Mouse (Mus musculus) adrenal gland, adult 18-20 months (tissue): Measurements from ENCODE around the gene Rap1gds1. TPM values are rescaled to one million over a fixed set of nuclear protein-coding genes. Genes with fewer than 3 reads are reported as not detected.

Source experiments
- DNase-seq, 2 experiments: peaks; one replicate each; pipeline ENCODE4 v3.0.0; 2021 to 2022; ENCODE audit warnings: low spot score in 2 of 2
- total RNA-seq, 2 experiments: library from RNA; stranded (reverse); gene quantifications; 1 replicate in 1 of 2; 2 replicates in 1 of 2; pipeline ENCODE4 v1.2.3; 2021

The Rap1gds1 gene
- total RNA-seq, 2 experiments from 2014 or later, result 46.3 to 52.5 TPM

DNA sequence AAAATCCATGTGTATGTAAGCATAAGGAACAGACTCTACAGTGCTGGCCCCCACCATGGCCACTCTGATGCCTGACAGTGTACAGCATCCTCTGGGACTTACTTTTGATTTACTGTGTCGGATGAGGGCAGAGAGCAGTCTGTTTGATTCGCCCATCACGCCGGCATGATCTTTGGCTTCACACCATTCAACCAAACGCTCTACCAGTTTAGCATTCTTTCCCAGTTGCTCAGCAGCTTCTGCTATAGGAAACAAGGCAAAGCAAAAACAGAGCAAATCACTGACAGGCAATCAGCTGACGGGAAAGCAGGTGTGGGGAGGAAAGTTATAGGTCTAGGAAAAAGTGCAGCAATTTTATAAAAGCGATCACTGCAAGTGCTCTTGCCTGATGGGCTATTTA, 119.8 kb downstream of the Rap1gds1 start:
- DNase-seq, result no peak

DNA sequence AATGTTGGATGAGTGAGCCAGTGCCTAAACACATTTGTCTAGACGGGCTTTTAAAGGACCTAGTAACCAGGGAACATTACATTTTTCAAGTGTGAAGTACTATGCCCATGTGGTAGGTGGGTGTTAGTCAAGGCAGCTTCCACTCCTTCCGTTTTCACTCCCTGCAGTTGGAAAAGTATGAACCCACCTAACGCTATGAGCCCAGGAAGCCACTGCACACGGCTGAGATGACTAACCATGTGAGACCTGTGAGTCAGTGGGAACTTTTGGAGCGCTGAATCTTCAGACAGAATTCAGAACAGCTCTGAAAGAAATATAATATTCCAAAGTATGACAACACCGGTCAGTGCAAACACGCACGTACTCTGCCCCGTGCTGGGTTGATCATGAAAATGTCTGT, 125.9 kb downstream of the Rap1gds1 start:
- DNase-seq, result no peak

DNA sequence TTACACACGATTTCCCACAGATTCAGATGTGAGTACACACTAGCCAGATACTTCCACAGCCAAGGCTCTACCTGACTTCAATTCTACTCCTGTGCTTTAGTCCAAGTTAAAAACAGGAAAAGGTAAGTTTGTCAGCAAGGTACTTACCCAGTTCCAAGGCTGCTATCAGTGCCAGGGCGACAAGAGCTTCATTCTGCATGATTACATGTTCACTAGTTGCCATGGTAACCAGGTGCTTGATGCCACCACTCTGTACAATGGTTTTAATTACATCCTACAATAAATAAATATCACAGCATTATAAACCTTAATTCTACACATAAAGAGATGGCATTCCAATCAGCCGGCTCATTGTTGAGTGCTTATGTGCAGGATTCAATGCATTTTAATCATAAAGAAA, 129.5 kb downstream of the Rap1gds1 start:
- DNase-seq, result no peak

DNA sequence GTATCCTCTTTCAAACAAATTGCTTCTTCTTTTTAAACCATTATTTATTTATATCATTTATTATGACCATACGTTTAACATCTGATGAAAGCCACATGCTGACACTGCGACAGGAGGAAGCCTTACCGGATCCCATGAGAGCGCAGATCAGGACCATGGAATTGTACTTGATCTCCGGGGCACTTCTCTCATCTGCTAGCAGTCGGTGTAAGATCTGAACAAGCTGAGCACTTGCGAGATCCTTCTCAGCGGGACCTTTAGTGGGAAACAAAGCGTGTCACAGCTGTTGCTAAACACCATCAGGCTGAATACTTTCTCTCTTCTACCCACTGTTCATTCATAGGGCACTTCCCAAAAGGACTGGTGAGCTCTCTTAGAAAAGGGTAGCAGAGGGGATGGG, 133.4 kb downstream of the Rap1gds1 start:
- DNase-seq, result no peak

DNA sequence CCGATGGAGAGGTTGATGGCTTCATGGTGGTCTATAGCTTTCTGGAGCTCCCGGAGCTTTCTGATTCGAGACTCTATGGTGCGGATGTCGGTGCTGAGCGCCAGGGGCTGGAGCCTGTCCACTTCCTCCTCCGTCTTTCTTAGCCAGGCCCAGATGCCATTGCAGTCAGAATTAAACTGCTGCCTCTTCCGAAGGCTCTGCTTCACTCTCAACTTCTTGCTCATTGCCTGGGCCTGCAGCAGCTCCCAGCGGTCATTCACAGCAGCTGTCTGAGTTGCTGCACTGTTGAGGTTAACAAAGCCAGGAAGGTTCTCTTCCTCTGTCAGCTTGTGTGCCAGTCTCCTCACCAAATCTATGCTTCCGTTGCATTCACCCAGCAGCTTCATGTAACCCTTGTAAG, 137.8 kb downstream of the Rap1gds1 start:
- DNase-seq, result no peak

DNA sequence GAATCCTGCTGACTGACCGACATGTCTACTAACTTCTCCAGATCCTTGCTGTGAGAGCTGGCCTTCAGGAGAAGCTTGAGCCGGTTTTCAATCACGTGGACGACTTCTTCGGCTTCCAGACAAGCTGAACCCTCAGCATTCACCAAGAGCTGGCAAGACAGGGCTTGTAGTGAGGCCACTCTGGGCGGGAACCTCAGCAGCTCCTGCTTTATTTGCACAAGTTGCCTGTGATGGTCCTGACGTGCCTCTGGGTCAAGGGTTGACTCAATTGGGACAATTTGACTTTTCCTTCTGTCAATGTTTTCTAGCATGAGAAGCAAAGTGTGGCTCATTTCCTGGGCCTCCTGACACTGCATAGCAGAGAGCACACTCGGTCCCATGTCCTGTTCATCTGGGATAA, 138.2 kb downstream of the Rap1gds1 start:
- DNase-seq, result no peak

DNA sequence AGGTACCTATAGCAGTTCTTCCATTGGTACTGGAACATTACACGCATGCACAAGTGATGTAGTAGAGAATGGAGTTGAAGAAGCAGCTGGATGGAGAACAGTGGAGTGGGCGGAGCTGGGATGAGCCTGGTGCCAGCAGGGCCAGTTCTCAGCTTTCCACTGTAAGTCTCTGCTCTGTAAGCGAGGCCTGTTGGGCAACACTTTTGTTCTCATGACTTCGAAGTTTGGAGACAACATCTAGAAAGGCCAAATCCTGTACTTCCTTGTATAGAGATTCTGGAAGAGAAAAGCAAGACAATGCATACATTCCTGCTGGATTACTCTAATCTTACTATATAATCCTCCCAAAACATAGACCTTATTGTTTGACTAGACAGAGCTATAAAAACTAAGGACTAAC, 147.6 kb downstream of the Rap1gds1 start:
- DNase-seq, result no peak

DNA sequence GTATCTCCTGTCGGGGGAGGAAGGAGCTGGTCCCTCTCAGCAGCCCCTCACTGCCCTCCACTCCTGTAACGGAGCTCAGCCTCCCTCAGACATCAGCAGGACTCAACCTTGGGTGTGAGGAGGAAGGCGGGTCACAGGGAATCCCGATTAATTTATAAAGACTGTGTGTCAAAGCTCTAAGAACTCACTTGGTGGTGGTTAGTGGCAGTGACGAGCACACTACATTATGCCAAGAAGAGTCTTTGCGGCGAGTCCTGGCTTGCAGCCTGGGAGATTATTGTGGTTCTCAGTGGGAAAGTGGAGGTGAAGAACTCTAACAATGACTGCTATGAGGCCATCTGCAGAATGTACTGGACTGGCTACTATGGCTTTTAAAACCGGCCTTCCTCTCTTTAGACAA, 148.8 kb downstream of the Rap1gds1 start:
- no peak for DNase-seq

DNA sequence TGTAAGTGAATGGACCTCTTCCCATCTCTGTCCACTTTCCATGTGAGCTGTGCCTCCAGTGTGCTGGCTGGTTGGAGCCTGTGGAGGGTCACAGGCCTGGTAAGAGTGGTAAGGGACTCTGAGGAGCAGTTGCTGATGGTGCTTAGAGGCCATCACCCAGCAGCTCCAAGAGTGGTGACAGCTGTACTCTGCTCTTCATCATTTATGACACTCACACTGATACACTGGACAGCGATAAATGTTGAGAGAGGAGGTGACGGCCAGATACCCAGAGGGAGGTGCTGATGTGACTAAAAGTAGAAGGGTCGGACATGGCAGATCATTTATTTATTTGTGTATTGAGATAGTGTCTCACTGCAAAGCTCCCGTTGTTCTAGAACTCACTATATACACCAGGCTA, 156.8 kb downstream of the Rap1gds1 start:
- no peak for DNase-seq

DNA sequence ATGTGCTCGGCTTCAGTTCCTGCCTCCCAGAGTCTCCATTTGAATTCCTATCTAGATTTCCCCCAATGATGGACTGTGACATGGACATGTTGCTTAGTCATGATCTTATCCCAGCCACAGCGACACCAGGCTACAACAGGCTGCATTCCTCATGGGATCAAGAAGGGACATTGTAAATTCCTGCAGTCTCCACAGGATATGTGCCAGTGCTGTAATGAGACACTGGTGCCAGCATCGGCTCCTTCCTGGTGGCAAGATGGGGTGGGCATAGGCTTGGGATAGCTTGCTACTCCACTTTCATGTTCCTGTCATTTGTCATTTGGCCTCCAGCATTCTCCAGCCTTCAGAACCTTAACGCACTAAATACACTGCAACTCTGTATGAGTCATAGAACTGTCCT, 158.0 kb downstream of the Rap1gds1 start:
- DNase-seq, result no peak

DNA sequence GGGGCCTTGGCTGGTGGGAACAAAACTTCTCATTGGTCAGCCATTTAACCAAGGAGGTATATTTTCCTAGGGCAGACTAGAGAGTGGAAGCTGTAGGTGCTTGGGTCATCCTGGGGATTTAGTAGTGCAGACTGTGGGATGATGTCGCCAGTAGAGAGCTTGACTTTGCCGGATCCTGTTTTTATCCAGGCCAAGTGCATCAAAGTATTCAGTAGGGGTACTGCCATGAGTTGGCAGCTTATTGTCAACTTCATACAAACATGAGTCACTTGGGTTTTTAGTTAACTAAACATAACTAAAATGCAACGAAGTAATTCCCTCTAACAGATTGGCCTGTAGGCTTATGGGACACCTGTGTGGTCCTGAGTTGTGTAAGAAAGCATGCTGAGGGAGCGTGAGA, 158.4 kb downstream of the Rap1gds1 start:
- no peak for DNase-seq

DNA sequence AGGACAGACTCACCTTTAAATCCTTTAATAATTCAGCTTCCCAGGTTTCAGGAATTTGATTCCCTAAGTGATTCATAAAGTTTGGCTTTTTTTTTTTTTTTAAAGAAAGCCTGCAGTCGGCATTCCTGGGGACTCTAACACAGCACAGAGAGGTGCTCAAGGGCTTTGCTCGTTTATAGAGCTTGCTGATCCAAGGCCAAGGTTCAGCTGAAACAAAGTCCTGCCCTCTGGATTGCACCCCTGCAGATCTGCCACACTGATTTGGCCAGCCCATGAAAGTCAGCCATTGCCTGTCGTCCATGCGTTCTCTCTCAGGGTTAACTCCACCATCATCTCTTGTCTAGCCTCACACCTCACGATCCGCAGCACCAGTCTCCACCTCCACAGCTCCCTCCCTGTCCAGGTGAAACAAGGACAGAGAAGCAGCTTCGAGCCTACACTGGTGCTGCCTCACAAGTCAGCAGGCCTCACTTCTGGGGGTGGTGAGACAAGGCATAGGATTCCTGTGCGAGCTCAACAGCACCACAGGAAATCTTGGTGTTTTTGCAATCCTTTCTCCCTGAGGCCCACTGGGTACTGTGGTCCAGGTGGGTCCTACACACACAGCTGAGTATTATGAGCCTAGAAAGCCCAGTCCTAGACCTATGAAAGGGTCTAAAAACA, 160.2 kb downstream of the Rap1gds1 start:
- no peak for DNase-seq

DNA sequence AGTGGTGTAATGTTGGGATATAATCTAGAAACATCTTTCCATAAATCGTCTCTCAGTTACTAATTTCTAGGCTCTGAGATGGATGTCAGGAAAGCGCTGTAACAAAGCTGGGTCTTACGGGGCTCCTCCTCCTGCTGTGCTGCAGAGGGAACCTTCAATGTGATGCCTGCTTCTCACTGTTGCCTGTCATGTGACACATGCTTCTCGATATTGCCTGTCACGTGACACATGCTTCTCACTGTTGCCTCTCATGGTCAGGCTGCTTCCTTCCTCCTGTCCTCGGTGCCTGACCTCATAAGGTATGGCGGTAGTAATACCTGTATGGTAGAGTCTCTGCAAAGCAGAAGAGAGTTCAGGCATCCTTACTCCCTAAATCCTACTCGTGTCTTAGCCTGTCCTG, 162.5 kb downstream of the Rap1gds1 start:
- no peak for DNase-seq

DNA sequence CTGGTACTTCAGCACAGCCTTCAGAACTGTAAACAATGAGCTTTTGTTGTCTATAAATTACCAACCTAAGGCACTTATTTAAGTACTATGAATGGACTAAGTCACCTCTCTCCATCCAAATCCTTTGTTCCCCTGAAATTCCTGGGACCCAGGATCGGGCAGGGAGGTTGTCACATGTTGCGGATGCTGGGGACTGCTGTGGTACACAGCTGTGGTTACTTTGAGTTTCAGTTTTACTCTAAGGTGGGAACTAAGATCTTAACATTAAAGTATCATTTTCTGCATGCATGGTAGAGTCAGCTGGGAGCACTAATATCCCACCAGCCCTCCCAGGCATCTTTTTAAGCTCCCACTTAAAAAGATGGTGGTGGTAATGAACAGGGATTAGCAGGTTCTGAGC, 165.7 kb downstream of the Rap1gds1 start:
- DNase-seq, result no peak

DNA sequence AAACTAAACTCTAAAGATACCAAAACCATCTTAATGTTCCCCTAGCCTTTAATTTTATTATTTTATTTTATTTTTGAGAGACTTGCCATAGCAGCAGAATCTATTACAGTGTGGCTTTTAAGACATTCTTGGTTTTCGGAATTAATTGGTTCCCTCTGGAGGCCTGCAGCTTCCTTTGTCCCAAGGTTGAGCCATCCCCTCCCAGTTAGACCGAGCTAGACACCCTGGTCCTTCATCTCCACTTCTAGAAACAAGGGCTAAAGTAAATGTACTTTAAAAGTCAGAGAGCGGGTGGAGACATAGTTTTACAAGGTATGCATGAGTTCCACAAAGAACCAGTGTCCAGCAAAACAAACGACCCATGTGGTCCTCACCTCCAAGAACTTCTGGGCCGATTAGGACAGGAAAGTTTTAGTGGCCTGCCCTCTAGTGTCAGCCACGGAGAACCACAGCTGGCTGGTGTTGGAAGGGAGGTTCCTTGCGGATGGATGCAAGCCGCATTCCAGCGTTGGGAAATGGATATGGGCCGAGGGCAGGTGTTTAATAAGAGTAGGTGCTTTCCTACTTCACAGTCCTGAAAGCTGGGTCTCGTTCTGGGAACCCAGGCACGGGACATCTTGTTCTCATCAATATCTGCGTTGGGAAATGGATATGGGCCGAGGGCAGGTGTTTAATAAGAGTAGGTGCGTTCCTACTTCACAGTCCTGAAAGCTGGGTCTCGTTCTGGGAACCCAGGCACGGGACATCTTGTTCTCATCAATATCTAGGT, 168.7 kb downstream of the Rap1gds1 start:
- DNase-seq, result peak; percentile 64 to 67

DNA sequence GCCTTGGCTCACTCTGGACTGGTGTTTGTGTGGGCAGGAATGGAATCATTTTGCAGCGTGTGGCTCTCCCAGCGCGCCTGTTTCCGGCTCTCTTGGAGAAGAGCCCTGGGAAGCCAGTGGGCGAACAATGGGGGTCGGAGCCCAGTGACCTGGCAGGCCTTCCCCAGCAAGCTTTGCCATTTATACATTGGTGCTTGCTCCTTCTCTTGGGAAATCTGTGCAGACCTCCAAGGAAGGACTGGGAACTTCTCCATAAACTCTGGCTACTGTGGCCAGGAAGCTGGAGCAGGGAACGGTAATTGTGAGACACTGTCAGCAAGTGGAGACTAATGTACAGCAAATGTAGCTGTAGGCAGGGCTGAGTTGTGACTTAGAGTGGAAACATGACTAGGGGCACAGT, 169.3 kb downstream of the Rap1gds1 start:
- DNase-seq, result no peak

DNA sequence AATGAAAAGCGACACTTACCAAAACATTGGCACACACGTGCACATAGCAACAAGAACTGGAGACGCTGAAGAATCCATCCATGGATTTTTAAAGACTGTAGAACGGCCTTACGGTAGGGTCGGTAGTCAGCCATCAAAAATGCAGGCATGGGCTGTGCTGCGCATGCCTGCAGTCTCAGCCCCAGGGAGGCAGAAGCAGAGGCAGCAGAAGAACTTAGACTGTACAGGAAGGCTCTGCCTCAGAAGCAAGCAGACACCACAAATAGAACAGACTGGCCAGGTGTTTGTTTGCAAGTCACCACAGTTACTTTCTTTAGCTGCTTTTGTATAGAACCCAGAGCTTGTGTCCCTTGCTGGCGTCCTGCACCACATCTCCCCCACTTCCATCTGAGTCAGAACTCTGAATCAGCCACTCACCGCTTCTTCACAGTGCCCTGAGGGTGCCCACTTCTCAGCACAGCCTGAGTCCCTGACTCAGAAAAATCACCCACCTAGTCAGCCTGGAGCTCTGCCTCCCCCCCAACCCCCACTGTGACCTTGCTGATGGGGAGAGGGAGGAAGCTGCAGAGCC, 174.3 kb downstream of the Rap1gds1 start:
- DNase-seq, result no peak

DNA sequence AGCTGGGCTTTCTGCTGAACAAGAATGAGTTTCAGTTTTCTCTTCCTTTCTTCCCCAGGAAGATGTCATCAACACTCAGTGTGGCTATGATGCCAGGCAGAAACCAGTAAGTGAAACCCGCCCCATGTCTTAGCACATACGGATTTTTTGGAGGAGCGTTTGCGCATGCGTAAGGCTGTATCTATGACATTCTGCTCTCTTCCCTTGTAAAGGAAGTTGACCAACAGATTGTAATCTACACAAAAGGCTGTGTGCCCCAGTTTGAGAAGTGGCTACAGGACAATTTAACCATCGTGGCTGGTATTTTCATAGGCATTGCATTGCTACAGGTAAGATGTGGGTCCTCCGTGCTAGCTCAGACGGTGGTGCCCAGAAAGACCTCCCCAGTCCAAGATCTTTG, 176.9 kb downstream of the Rap1gds1 start:
- no peak for DNase-seq

DNA sequence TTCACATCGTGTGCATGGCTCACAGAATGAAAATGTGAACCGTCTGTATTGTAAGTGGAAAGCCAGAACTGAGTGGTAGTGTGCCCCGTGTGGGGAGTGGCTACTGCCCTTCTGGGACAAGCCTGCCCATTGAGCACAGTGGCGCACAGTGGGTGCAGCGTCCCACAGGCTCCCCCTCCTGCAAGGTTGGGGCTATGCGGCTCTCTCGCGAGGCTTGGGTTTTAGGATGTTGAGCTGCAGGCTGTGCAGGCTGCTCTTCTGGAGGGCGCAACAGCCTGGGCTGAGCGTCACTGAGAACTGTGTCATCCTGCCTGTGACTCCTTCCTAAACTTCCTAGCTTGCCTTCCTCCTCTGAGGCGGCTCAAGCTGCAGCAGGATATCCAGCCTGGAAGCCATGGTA, 177.5 kb downstream of the Rap1gds1 start:
- DNase-seq, result no peak

DNA sequence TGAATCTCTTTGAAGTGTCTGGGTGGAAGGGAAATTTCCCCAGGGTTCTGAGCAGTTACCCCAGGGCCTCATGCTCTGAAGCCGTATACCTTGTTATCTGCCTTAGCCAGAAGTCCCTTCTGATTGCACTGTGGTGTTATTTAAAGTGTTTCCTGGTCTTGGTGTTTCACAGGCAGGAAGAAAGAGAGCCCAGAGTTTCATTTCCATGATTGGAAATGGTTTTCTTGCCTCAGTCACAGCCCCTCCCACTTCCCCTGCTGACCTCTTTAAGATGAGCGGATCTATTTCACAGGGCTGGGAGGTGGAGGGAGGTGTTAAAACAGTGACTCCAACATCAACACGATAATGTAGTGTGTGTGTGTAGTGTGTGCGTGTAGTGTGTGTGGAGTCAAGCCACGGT, 181.5 kb downstream of the Rap1gds1 start:
- DNase-seq, result no peak

DNA sequence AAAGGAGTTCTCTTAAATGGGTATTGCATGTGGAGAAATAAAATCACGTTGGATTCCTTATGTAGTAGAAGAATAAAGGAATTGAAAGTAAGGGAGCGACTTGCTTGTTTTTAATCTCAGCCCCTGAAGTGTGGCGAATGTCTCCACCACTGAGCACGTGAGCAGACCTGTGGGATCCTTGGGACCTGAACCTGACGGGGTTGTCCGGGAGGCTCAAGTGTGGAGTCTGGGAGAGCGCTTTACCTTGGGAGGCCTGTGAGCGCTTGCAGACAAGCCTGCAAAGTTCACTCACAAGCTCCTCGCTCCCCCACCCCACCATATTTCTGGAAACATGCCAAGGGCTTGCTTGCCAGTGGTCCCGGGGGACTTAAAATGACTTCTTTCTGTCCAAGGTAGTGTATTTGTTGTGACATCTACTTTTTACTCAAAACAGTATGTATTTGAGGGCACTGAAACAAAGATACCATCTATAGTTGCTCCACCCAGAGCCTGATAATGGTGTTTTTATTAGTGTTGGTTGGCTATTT, 185.2 kb downstream of the Rap1gds1 start:
- no peak for DNase-seq

DNA sequence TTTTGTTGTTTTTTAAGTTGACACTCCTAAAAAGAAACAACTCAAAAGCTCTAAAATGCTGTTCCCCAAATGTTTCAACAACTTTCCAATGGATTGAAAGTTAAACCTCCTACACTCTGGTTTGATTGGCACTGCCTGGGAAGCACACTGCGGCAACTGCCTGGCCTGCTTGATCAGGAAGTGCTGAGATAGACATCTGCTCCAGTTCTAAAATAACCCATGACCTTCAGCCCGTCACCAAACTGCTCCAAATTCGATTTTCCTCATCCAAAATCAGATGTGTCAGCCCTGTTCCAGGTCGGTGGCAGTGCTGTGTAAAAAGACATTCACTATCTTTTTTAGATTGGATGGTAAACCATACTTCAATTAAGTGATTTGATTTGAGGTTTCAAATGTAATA, 185.8 kb downstream of the Rap1gds1 start:
- no peak for DNase-seq
